Comparison of ENCODE assay signal across 9 mouse cellular contexts in the genomic region with DNA sequence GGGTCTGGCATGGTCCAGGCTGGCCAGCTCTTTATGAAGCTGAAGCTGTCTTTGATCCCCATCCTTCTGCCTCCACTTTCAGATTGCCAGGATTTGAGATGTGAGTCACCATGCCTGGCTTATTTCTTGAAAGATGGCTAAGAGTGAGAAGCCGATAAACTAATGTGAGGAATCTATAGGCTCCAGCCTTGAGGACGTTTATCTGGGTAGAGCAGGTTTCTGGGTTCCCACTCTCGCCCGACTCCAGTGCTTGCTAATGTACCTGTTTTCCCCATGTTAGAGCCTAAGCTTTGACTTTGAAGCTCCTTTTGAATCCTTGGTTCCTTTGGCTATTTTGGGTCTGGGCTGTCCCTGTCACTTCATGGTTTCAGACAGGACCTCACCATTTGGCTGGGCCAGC. TPM values are rescaled to one million over a fixed set of nuclear protein-coding genes. Genes with fewer than 3 reads are reported as not detected.
A peak's percentile ranks its signal among the peaks of the same experiment; 100 is the strongest.
DNase-seq lines count a peak whose midpoint lies in the region; ATAC-seq and TF ChIP-seq lines count a peak whose summit lies in the region.
"Had no signal": no experiment of that assay in that cellular context is flagged by ENCODE, and none has a peak within 500 bp of the region (broad histone marks: within the 10 kb centered on the region; RNA-seq: fewer than 3 reads in every experiment).

No protein-coding gene starts in this region.

- H3K4me3 ChIP-seq in layer of hippocampus, adult 2 months: peak overlapping the region; percentile 98
- H3K4me3 ChIP-seq in embryonic facial prominence, embryonic 13.5 days: peak overlapping the region; percentile 100
- H3K4me3 ChIP-seq in intestine, postnatal 0 days (ENCODE audit: low read depth, low read length): peak overlapping the region; percentile 94
- H3K4me3 ChIP-seq in neural tube, embryonic 14.5 days (ENCODE audit: low read depth, low read length): peak overlapping the region; percentile 99

- 62% methylated on average over 4 of the region's 4 CpGs for WGBS in embryonic facial prominence, embryonic 13.5 days
- 34% methylated on average over 4 of the region's 4 CpGs for WGBS in intestine, postnatal 0 days
- 72% methylated on average over 4 of the region's 4 CpGs for WGBS in neural tube, embryonic 14.5 days

- H3K9me3 ChIP-seq in embryonic facial prominence, embryonic 13.5 days: no peaks in the 10 kb centered on the region
- no peaks in the 10 kb centered on the region for H3K9me3 ChIP-seq in intestine, postnatal 0 days (ENCODE audit: control insufficient read depth)
- no peaks in the 10 kb centered on the region for H3K9me3 ChIP-seq in neural tube, embryonic 14.5 days (ENCODE audit: control insufficient read depth, low read length)

- H3K4me1 ChIP-seq in embryonic facial prominence, embryonic 13.5 days: peaks cover 24% of the 10 kb centered on the region
- no peaks in the 10 kb centered on the region; the same call in 1 of the 2 replicates for H3K4me1 ChIP-seq in intestine, postnatal 0 days (replicated peaks; ENCODE audit: control insufficient read depth, insufficient read depth, low read length)
- peaks cover 18% of the 10 kb centered on the region for H3K4me1 ChIP-seq in neural tube, embryonic 14.5 days (ENCODE audit: control insufficient read depth, insufficient read depth, low read length)

- no peak for ATAC-seq in embryonic facial prominence, embryonic 13.5 days (ENCODE audit: insufficient number of reproducible peaks, insufficient read depth, low FRiP score, low TSS enrichment, low read depth)
- ATAC-seq in intestine, postnatal 0 days: no peak
- ATAC-seq in neural tube, embryonic 14.5 days (ENCODE audit: low read depth): no peak

- H3K36me3 ChIP-seq in embryonic facial prominence, embryonic 13.5 days: peaks cover 25% of the 10 kb centered on the region
- peaks cover 12% of the 10 kb centered on the region; the same call in 1 of the 2 replicates for H3K36me3 ChIP-seq in intestine, postnatal 0 days (ENCODE audit: control insufficient read depth, insufficient read depth)
- no peaks in the 10 kb centered on the region for H3K36me3 ChIP-seq in neural tube, embryonic 14.5 days (ENCODE audit: control insufficient read depth, insufficient read depth, low read length)

- H3K27me3 ChIP-seq in embryonic facial prominence, embryonic 13.5 days: no peaks in the 10 kb centered on the region
- no peaks in the 10 kb centered on the region for H3K27me3 ChIP-seq in intestine, postnatal 0 days (replicated peaks; ENCODE audit: control insufficient read depth, insufficient read depth, low read length)
- H3K27me3 ChIP-seq in neural tube, embryonic 14.5 days (ENCODE audit: control insufficient read depth, insufficient read depth, low read length): no peaks in the 10 kb centered on the region

- H3K27ac ChIP-seq in layer of hippocampus, adult 2 months: no peak overlapping the region
- no peak overlapping the region for H3K27ac ChIP-seq in embryonic facial prominence, embryonic 13.5 days
- no peak overlapping the region for H3K27ac ChIP-seq in intestine, postnatal 0 days (ENCODE audit: low read depth, low read length)
- H3K27ac ChIP-seq in neural tube, embryonic 14.5 days (ENCODE audit: low read depth, low read length): no peak overlapping the region

- no peak for DNase-seq in layer of hippocampus, adult 2 months (ENCODE audit: low spot score in 2 of 2)
- DNase-seq in layer of hippocampus, adult 11-12 months (ENCODE audit: low spot score): no peak
- DNase-seq in gastrocnemius, postnatal 36 days: no peak
- no peak for DNase-seq in B cell, adult 2 months
- no peak for DNase-seq in gastrocnemius, postnatal 25 days
- DNase-seq: layer of hippocampus, postnatal 36 days had no signal

- peak overlapping the region; percentile 97 for H3K9ac ChIP-seq in embryonic facial prominence, embryonic 13.5 days
- H3K9ac ChIP-seq in intestine, postnatal 0 days (ENCODE audit: low read depth, low read length): peak overlapping the region; percentile 68; the same call in 1 of the 2 replicates
- peak overlapping the region; percentile 34; the same call in 1 of the 2 replicates for H3K9ac ChIP-seq in neural tube, embryonic 14.5 days (replicated peaks; ENCODE audit: low read depth, low read length)

- H3K4me2 ChIP-seq in embryonic facial prominence, embryonic 13.5 days: peak overlapping the region; percentile 84
- H3K4me2 ChIP-seq in intestine, postnatal 0 days (replicated peaks; ENCODE audit: low read depth): peak overlapping the region; percentile 89
- peak overlapping the region; percentile 93 for H3K4me2 ChIP-seq in neural tube, embryonic 14.5 days (ENCODE audit: low read depth, low read length)

- intact Hi-C loops in gastrocnemius, postnatal 36 days (cut with DNase I): no loop called here

- no peak for TF ChIP-seq CTCF in layer of hippocampus, adult 2 months (conservative IDR thresholded peaks at IDR 0.05)
- no peak for TF ChIP-seq CTCF in intestine, postnatal 0 days (IDR thresholded peaks at IDR 0.05; ENCODE audit: low read depth)

RNA-seq across cellular contexts. Expression of a gene that starts 1.5 kb away (rescaled TPM):
- 10 to 100 TPM; 83.9 to 86.7 TPM for total RNA-seq in layer of hippocampus, adult 2 months (2021)
- 129 and 131 TPM in 2 replicates for polyA plus RNA-seq in embryonic facial prominence, embryonic 13.5 days (2015; fragmentation: Nextera tagmentation; extraction: Ambion mirVana)
- polyA plus RNA-seq in intestine, postnatal 0 days (2015; fragmentation: Nextera tagmentation; extraction: Ambion mirVana): 52.3 and 54.6 TPM in 2 replicates
- polyA plus RNA-seq in neural tube, embryonic 14.5 days (2014; fragmentation: Nextera tagmentation; extraction: Ambion mirVana): 83.9 and 102 TPM in 2 replicates
- total RNA-seq in gastrocnemius, postnatal 36 days (2021): 10 to 100 TPM; 76.1 to 76.8 TPM
- 10 to 100 TPM; 76.8 to 79.2 TPM for total RNA-seq in gastrocnemius, postnatal 25 days (2021)

RNA-seq across cellular contexts. Expression of a gene that starts 24.8 kb away (rescaled TPM):
- total RNA-seq in layer of hippocampus, adult 2 months (2021): not detected
- polyA plus RNA-seq in embryonic facial prominence, embryonic 13.5 days (2015; fragmentation: Nextera tagmentation; extraction: Ambion mirVana): not detected in 2 replicates
- 0.05 TPM in 1 of 2 replicates, not detected in the other for polyA plus RNA-seq in intestine, postnatal 0 days (2015; fragmentation: Nextera tagmentation; extraction: Ambion mirVana)
- not detected in 2 replicates for polyA plus RNA-seq in neural tube, embryonic 14.5 days (2014; fragmentation: Nextera tagmentation; extraction: Ambion mirVana)
- not detected for total RNA-seq in gastrocnemius, postnatal 36 days (2021)
- not detected for total RNA-seq in gastrocnemius, postnatal 25 days (2021)
- total RNA-seq: layer of hippocampus, postnatal 36 days had no signal

RNA-seq across cellular contexts. Expression of a gene that starts 31.6 kb away (rescaled TPM):
- total RNA-seq in layer of hippocampus, adult 2 months (2021): 10 to 100 TPM in 1 of 2 experiments, 1 to 10 TPM in 1; 9.8 to 12.1 TPM
- 19.0 and 19.7 TPM in 2 replicates for polyA plus RNA-seq in embryonic facial prominence, embryonic 13.5 days (2015; fragmentation: Nextera tagmentation; extraction: Ambion mirVana)
- 67.5 and 89.0 TPM in 2 replicates for polyA plus RNA-seq in intestine, postnatal 0 days (2015; fragmentation: Nextera tagmentation; extraction: Ambion mirVana)
- 11.8 and 15.4 TPM in 2 replicates for polyA plus RNA-seq in neural tube, embryonic 14.5 days (2014; fragmentation: Nextera tagmentation; extraction: Ambion mirVana)
- 10 to 100 TPM in 1 of 2 experiments, 1 to 10 TPM in 1; 7.3 to 10.5 TPM for total RNA-seq in gastrocnemius, postnatal 36 days (2021)
- 1 to 10 TPM; 7.4 to 7.6 TPM for total RNA-seq in gastrocnemius, postnatal 25 days (2021)

Comparison
In these comparisons a context has a peak if more than half of its experiments do, and no peak if none do; other contexts are left out.
1. H3K9ac ChIP-seq: peak in every context shown above with its lines; median percentile 97 in embryonic facial prominence, embryonic 13.5 days; 68 in intestine, postnatal 0 days; 34 in neural tube, embryonic 14.5 days.